Mouse (Mus musculus) stomach, embryonic 16.5 days (tissue): ENCODE measurements at regions not wholly inside any gene's neighbourhood (a gene's known extent, or its start where the extent isn't known, plus 50 kb on each side); places are given as distances from the start of the nearest gene placed in this dataset.

ENCODE experiments used
- ATAC-seq: fragments of 200-750 bp; cut with Nextera tagmentation; 2 replicates; pipeline ENCODE4 v1.8.0; 2017; ENCODE audit warnings: moderate number of reproducible peaks, moderate TSS enrichment; ENCODE audit not compliant: insufficient read depth, low FRiP score
- H3K27ac ChIP-seq: fragments of 300-500 bp; sonication (generic); 2 replicates; pipeline ENCODE4 v1.5.1; 2014; ENCODE audit warnings: low read length
- H3K27me3 ChIP-seq: fragments of 300-500 bp; sonication (generic); 2 replicates; pipeline ENCODE4 v1.6.1; 2014; ENCODE audit warnings: low read length, control low read depth, mixed read lengths; ENCODE audit not compliant: control insufficient read depth, insufficient read depth
- H3K36me3 ChIP-seq: fragments of 300-500 bp; sonication (generic); 2 replicates; pipeline ENCODE4 v1.6.1; 2014; ENCODE audit warnings: low read length; ENCODE audit not compliant: control insufficient read depth, insufficient read depth
- H3K4me1 ChIP-seq: fragments of 300-500 bp; sonication (generic); 2 replicates; pipeline ENCODE4 v1.6.1; 2014; ENCODE audit warnings: low read length, control low read depth, mixed read lengths; ENCODE audit not compliant: control insufficient read depth, insufficient read depth
- H3K4me2 ChIP-seq: fragments of 300-500 bp; sonication (generic); 2 replicates; pipeline ENCODE4 v1.6.1; 2014; ENCODE audit warnings: low read depth, low read length, mixed read lengths
- H3K4me3 ChIP-seq: fragments of 300-500 bp; sonication (generic); replicated peaks from 2 replicates; pipeline ENCODE4 v1.5.1; 2014; ENCODE audit warnings: mild to moderate bottlenecking, low read length
- H3K9ac ChIP-seq: fragments of 300-500 bp; sonication (generic); 2 replicates; pipeline ENCODE4 v1.6.1; 2014; ENCODE audit warnings: low read length
- H3K9me3 ChIP-seq: fragments of 300-500 bp; sonication (generic); replicated peaks from 2 replicates; pipeline ENCODE4 v1.6.1; 2016; ENCODE audit warnings: low read length, control low read depth; ENCODE audit not compliant: control insufficient read depth
- WGBS: fragments of 180-500 bp; shearing (Covaris S2); extraction: QIAGEN DNeasy Blood & Tissue Kit; methylation state at CpG from one replicate; pipeline ENCODE4 v1.1.7; 2014; 5-methylcytosine and 5-hydroxymethylcytosine counted together

DNA sequence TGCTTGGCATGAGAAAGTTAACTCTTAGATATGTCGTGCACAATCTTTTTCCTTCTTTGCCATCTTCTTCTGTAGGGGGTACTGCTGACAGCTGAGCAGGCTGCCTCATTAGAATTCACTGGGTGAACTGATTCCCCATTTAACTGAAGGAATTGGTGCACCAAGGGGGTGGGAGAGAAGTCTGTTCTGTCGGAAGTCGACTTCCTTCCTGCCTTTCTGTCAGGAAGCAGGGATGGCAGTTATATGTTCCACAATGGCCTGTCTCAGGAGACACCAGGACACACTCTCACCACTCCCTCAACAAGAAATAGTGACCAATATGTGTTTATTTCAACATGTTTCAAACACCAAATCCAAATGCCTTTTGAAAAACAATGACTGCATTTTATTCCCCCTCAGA is 142.9 kb downstream of the Mid1ip1 start:
- Histone ChIP-seq H3K27me3 (no peaks in the 10 kb centered on the region), H3K27ac (no peak overlapping the region), H3K4me3 (no peak overlapping the region), H3K36me3 (no peaks in the 10 kb centered on the region), H3K4me1 (no peaks in the 10 kb centered on the region), H3K4me2 (no peak overlapping the region), H3K9ac (no peak overlapping the region), H3K9me3 (no peaks in the 10 kb centered on the region)
- WGBS, result 58% methylated on average over 3 of the region's 3 CpGs
- ATAC-seq, result no peak

GRCm38 (mm10) chrX:10871613-10872012 is 156.8 kb downstream of the Mid1ip1 start:
- Histone ChIP-seq H3K9ac (no peak overlapping the region), H3K27ac (no peak overlapping the region), H3K27me3 (no peaks in the 10 kb centered on the region; the same call in 1 of the 2 replicates), H3K4me1 (no peaks in the 10 kb centered on the region), H3K9me3 (no peaks in the 10 kb centered on the region), H3K36me3 (no peaks in the 10 kb centered on the region), H3K4me2 (no peak overlapping the region), H3K4me3 (no peak overlapping the region)
- no peak for ATAC-seq
- WGBS, result 70% methylated on average over 4 of the region's 4 CpGs

- H3K9ac ChIP-seq, result no peak overlapping the region
- no peaks in the 10 kb centered on the region for H3K9me3 ChIP-seq
- H3K27me3 ChIP-seq, result no peaks in the 10 kb centered on the region; the same call in 1 of the 2 replicates
- H3K36me3 ChIP-seq, result no peaks in the 10 kb centered on the region
- H3K4me3 ChIP-seq, result no peak overlapping the region
- WGBS, result 67% methylated on average over 5 of the region's 5 CpGs
- no peaks in the 10 kb centered on the region for H3K4me1 ChIP-seq
- H3K4me2 ChIP-seq, result no peak overlapping the region
- peak; percentile 47; the same call in 1 of the 2 replicates for ATAC-seq
- no peak overlapping the region for H3K27ac ChIP-seq
These were observed 163.0 kb downstream of the Mid1ip1 start for GRCm38 (mm10) chrX:10877856-10878255.

DNA sequence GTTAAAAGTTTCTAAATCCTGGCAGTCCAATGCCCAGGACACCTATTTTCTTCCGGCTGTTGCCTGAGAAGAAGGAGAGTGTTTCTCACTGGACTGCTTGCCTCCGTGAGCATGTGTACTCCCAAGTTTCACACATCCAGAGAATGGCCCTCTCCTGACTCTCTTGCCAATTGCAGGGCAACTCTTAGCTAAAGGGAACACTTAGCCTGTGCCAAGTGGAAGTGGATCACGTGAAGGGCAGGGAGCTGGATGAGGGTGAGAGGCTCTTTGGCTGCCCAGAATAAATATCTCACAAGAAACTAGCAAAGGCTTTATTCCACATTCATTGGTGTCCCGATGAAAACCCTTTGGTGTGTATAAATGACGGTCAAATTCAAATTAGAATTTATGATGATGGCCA is 164.1 kb downstream of the Mid1ip1 start:
- no peak for ATAC-seq
- Histone ChIP-seq H3K27ac (no peak overlapping the region), H3K4me1 (no peaks in the 10 kb centered on the region), H3K27me3 (no peaks in the 10 kb centered on the region; the same call in 1 of the 2 replicates), H3K36me3 (no peaks in the 10 kb centered on the region), H3K4me2 (no peak overlapping the region), H3K9ac (no peak overlapping the region), H3K9me3 (no peaks in the 10 kb centered on the region), H3K4me3 (no peak overlapping the region)
- WGBS, result 86% methylated on average over 5 of the region's 5 CpGs

DNA sequence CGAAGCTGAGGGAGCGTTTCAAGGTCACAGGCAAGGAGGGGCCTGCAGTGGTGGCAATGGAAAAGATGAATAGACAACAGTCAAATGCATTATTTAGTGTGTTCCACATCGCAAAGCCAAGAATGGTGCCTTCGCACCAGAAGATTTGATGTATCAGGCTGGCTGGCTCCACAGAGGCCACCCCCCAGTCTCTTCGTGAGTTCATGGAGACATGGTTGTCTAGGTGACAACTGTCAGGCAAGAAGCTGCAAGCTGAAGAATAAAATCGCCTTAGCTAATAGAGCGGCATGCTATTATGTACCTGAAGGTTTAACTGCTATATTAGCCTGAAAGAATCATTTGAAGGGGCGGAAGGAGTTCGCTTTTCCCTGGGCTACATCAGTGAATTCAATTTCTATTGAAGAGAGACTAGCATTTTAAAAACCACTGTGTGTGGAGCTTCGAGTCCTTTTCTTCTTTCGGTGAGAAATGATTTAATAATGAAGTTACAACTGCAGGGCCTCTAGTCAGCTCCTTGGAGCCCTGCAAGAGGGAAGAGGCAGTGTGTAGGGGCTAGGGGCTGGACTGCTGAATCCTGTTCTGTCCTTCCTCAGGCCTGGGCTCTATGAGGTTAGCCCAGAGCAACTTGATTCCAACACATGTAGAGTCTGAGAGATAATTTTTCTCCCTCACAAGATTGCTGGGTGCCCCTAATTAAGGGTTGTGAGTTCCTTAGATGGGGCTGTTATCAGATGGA is 169.1 kb downstream of the Mid1ip1 start:
- ATAC-seq, result no peak
- Histone ChIP-seq H3K9me3 (no peaks in the 10 kb centered on the region), H3K27me3 (no peaks in the 10 kb centered on the region; the same call in 1 of the 2 replicates), H3K9ac (no peak overlapping the region), H3K27ac (no peak overlapping the region), H3K36me3 (no peaks in the 10 kb centered on the region), H3K4me3 (no peak overlapping the region), H3K4me2 (no peak overlapping the region), H3K4me1 (no peaks in the 10 kb centered on the region)
- WGBS, result 67% methylated on average over 11 of the region's 11 CpGs

GRCm38 (mm10) chrX:10892815-10893214 is 178.0 kb downstream of the Mid1ip1 start:
- no peaks in the 10 kb centered on the region for H3K4me1 ChIP-seq
- no peaks in the 10 kb centered on the region for H3K9me3 ChIP-seq
- 70% methylated on average over 3 of the region's 3 CpGs for WGBS

DNA sequence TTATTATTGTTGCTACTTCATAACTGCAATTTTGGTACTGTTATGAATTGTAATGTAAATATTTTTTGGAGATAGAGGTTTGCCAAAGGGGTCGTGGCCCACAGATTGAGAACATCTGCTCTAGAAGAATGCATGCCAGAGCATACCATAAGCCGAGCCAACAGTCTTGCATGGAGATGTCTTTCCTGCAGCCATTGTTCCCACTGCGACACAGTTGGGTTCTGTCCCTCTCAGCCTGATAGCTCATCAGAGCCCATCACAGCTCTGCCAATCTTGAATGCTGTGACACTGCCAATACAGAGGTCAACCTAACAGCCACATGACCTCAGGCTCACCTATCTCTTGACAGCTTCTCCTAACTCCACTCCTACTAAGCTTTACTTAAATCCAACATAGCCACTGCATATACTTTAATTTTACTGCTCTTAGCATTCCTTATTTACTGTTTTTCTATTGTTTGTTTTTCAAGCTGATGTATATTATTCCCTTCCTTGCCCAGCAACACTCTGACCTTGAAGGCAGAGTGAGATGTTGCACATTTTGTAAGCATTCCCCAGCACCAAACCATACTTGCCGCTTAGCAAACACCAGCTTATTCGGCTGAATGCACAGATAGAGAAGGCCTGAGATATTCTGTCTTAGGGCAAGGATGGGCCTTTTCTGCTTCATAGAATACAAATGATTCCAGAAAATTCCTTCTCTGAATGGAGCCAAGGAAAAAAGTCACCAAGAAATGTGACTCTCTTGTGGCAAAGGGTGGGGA is 181.6 kb downstream of the Mid1ip1 start:
- no peak for ATAC-seq
- no peak overlapping the region for H3K9ac ChIP-seq
- no peak overlapping the region; the same call in 1 of the 2 replicates for H3K27ac ChIP-seq
- H3K4me2 ChIP-seq, result no peak overlapping the region
- WGBS, result 79% methylated on average over 5 of the region's 5 CpGs
- no peaks in the 10 kb centered on the region for H3K27me3 ChIP-seq
- H3K4me1 ChIP-seq, result no peaks in the 10 kb centered on the region
- H3K9me3 ChIP-seq, result no peaks in the 10 kb centered on the region
- no peak overlapping the region for H3K4me3 ChIP-seq
- H3K36me3 ChIP-seq, result no peaks in the 10 kb centered on the region

More at GRCm38 (mm10) chrX:10892815-10893214, 178.0 kb downstream of the Mid1ip1 start:
- Histone ChIP-seq H3K27me3 (no peaks in the 10 kb centered on the region), H3K4me2 (no peak overlapping the region), H3K36me3 (no peaks in the 10 kb centered on the region), H3K27ac (no peak overlapping the region), H3K4me3 (no peak overlapping the region), H3K9ac (no peak overlapping the region)
- no peak for ATAC-seq

DNA sequence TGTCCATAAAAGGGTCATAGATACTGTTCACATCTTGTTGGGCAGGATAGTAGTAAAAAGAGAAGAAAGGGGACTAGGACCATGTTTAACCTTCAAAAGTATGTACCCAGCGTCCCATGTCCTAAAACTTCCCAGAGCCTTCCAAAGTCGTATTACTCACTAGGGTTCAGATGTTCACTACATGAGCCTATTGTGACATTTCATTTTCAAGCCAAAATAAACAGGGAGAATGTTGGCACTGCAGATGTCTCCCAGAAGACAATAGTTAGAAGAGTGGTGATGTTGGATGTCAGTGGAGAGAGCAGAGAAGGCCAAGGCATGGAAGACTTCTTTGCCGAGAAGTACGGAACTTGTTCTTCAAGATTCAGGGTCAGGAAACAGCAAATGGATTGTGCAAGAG is 187.9 kb downstream of the Mid1ip1 start:
- Histone ChIP-seq H3K9me3 (no peaks in the 10 kb centered on the region), H3K4me2 (no peak overlapping the region), H3K4me3 (no peak overlapping the region), H3K27me3 (no peaks in the 10 kb centered on the region), H3K9ac (no peak overlapping the region), H3K27ac (no peak overlapping the region), H3K4me1 (no peaks in the 10 kb centered on the region), H3K36me3 (no peaks in the 10 kb centered on the region)
- 86% methylated on average over 4 of the region's 4 CpGs for WGBS
- ATAC-seq, result no peak

- peak; percentile 74; the same call in 1 of the 2 replicates for ATAC-seq
- H3K9me3 ChIP-seq, result no peaks in the 10 kb centered on the region
- WGBS, result 76% methylated on average over 6 of the region's 6 CpGs
- H3K4me1 ChIP-seq, result no peaks in the 10 kb centered on the region
- H3K9ac ChIP-seq, result no peak overlapping the region
- no peak overlapping the region for H3K4me3 ChIP-seq
- H3K36me3 ChIP-seq, result no peaks in the 10 kb centered on the region
- H3K4me2 ChIP-seq, result no peak overlapping the region
- H3K27ac ChIP-seq, result no peak overlapping the region
- no peaks in the 10 kb centered on the region; the same call in 1 of the 2 replicates for H3K27me3 ChIP-seq
These were observed 189.3 kb downstream of the Mid1ip1 start for GRCm38 (mm10) chrX:10904072-10904471.
